Mouse (Mus musculus) lung, embryonic 15.5 days (tissue): Measurements from ENCODE around the gene Tor1a. TPM values are rescaled to one million over a fixed set of nuclear protein-coding genes. Genes with fewer than 3 reads are reported as not detected.
"Not testable (repeated sequence)": the region's sequence is repeated elsewhere in the genome, so short reads cannot be mapped to it uniquely, and the experiment has no call there.

Experiments
- ATAC-seq: fragments of 200-750 bp; cut with Nextera tagmentation; 2 replicates; pipeline ENCODE4 v1.8.0; 2017; ENCODE audit warnings: moderate number of reproducible peaks, borderline replicate concordance; ENCODE audit not compliant: low FRiP score, low TSS enrichment; ENCODE audit errors: extremely low read depth
- H3K27ac ChIP-seq: fragments of 300-500 bp; sonication (generic); 2 replicates; pipeline ENCODE4 v1.5.1; 2015; ENCODE audit warnings: moderate library complexity, mild to moderate bottlenecking, inconsistent platforms
- H3K27me3 ChIP-seq: fragments of 300-500 bp; sonication (generic); 2 replicates; pipeline ENCODE4 v1.6.1; 2015; ENCODE audit warnings: inconsistent platforms
- H3K36me3 ChIP-seq: fragments of 300-500 bp; sonication (generic); 2 replicates; pipeline ENCODE4 v1.6.1; 2015; ENCODE audit warnings: inconsistent platforms
- H3K4me1 ChIP-seq: fragments of 300-500 bp; sonication (generic); 2 replicates; pipeline ENCODE4 v1.6.1; 2015; ENCODE audit warnings: inconsistent platforms
- H3K4me2 ChIP-seq: fragments of 300-500 bp; sonication (generic); 2 replicates; pipeline ENCODE4 v1.6.1; 2015; ENCODE audit warnings: inconsistent platforms, mild to moderate bottlenecking, moderate library complexity
- H3K4me3 ChIP-seq: fragments of 300-500 bp; sonication (generic); 2 replicates; pipeline ENCODE4 v1.5.1; 2015; ENCODE audit warnings: mild to moderate bottlenecking, inconsistent platforms
- H3K9ac ChIP-seq: fragments of 300-500 bp; sonication (generic); 2 replicates; pipeline ENCODE4 v1.6.1; 2015; ENCODE audit warnings: inconsistent platforms
- H3K9me3 ChIP-seq: fragments of 300-500 bp; sonication (generic); 2 replicates; pipeline ENCODE4 v1.6.1; 2016; ENCODE audit warnings: inconsistent platforms
- WGBS: fragments of 180-500 bp; shearing (Covaris S2); methylation state at CpG from one replicate; pipeline ENCODE4 v1.1.7; 2015; 5-methylcytosine and 5-hydroxymethylcytosine counted together
- polyA plus RNA-seq: library from polyadenylated mRNA; unstranded; fragments of >200 nt; fragmentation: Nextera tagmentation; extraction: Ambion mirVana; gene quantifications from 2 replicates; pipeline ENCODE4 v1.2.1, GENCODE M21; 2015

Gene Tor1a
- polyA plus RNA-seq, 1 experiment from 2014 or later: 79.3 TPM

DNA sequence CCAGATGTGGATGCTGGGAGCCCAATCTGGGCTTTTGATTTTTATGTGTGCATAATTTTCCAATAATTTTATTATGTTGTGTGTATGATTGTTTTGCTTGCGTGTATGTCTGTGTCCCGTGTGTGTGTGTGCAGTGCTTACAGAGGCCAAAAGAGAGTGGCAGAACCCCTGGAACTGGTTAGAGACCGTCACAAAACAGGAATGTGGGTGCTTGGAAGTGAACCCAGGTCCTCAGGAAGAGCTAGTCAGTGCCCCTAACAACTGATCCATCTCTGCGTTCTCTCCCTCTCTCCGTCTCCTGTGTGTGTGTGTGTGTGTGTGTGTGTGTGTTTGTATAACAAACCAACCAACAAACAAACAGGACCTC, 15.3 kb downstream of the Tor1a start:
- H3K4me2 ChIP-seq: peak overlapping the region; percentile 83
- H3K27me3 ChIP-seq: no peaks in the 10 kb centered on the region
- H3K27ac ChIP-seq: peak overlapping the region; percentile 32; the same call in 1 of the 2 replicates
- H3K36me3 ChIP-seq: peaks cover 22% of the 10 kb centered on the region
- WGBS: 27% methylated on average over 5 of the region's 5 CpGs
- no peak; the same call in none of the 2 replicates for ATAC-seq
- H3K9me3 ChIP-seq: no peaks in the 10 kb centered on the region
- peak overlapping the region; percentile 92 for H3K9ac ChIP-seq
- peaks cover 22% of the 10 kb centered on the region for H3K4me1 ChIP-seq
- peak overlapping the region; percentile 77 for H3K4me3 ChIP-seq

DNA sequence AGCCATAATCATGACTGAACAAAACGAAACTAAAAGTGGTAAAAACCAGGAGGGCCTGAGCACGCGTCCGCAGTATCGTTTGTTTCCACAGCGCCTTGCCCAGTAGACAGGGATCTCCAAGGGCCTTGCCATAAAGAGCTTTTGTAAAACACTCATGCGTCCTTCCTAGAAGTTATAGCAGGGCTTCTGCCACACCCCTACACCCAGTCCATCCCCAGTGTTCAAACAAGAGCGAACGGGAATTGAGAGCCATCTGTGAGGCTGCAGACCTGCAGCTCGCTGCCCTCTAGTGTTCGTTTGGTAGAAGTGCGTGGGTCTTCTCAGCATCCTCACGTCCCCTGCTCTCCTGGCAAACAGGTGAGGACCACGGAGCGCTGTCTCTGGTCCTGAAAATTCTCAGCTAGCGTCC, 25.1 kb downstream of the Tor1a start:
- Histone ChIP-seq H3K36me3 (no peaks in the 10 kb centered on the region), H3K4me1 (no peaks in the 10 kb centered on the region), H3K27me3 (no peaks in the 10 kb centered on the region), H3K9me3 (no peaks in the 10 kb centered on the region), H3K4me2 (peak overlapping the region; percentile 55), H3K27ac (no peak overlapping the region), H3K4me3 (peak overlapping the region; percentile 41), H3K9ac (0 out of 2 replicates have a peak overlapping the region, but pooled peaks have one; percentile 39)
- peak; percentile 67; the same call in 1 of the 2 replicates for ATAC-seq
- WGBS: 16% methylated on average over 16 of the region's 16 CpGs

DNA sequence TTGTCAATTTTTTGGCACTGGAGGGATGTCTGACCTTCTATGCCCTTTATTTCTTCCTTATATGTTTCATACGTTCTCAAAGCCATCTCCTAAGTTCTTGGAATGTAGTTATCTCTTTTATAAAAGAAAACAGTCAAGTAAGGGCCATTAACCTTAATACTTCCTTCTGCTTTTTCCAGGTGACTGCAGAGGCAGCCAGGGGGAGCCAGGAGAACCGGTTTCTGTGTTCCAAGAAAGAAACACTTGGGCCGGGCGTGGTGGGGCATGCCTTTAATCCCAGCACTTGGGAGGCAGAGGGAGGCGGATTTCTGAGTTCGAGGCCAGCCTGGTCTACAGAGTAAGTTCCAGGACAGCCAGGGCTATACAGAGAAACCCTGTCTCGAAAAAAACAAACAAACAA, 25.6 kb downstream of the Tor1a start:
- ATAC-seq, H3K36me3 ChIP-seq, H3K27me3 ChIP-seq, H3K9ac ChIP-seq, H3K27ac ChIP-seq, H3K4me1 ChIP-seq, H3K9me3 ChIP-seq: not testable (repeated sequence)
- H3K4me3 ChIP-seq: peak overlapping the region; percentile 41; the same call in 1 of the 2 replicates
- 38% methylated on average over 7 of the region's 7 CpGs for WGBS
- H3K4me2 ChIP-seq: peak overlapping the region; percentile 55

DNA sequence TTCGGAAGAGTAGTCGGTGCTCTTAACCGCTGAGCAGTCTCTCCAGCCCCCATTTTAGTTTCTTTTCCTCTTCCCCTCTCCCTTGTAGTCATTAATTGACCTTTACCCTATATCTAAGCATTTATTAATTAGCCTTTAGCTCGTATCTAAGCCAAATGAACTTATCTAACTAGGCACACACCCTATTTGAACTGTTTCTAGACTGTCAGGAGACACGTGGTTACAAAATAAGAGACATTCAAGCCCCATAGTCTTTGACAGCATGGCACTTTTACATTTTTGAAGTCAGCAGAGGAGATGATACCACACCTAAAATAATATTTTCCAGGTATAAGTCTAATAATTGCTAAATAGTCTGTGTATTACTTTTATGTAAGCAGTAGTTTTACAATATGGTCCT, 26.1 kb downstream of the Tor1a start:
- H3K4me3 ChIP-seq: no peak overlapping the region

DNA sequence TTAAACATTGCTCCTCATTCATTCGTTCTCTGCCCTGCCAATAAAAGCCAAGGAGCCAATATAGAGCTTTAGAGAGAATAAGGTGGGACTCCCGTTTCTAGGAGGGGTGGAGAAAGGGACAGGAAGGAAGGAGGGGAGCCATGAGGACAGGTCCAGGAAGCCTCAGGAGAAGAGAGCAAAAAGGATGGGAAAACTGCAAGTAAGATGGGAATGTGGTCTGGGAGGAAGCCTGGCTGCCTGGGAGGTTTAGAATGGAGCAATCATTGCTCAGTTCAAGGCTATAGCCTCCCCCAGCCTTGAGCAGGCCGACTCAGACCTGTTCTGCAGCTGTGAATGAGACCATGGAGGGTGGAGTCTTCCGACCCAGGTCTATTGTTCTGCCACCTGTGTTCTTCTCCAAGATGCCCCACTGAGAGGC, 29.1 kb downstream of the Tor1a start:
- H3K9me3 ChIP-seq: no peaks in the 10 kb centered on the region
- ATAC-seq: no peak
- H3K27ac ChIP-seq: no peak overlapping the region
- no peaks in the 10 kb centered on the region for H3K36me3 ChIP-seq
- 36% methylated on average over 4 of the region's 4 CpGs for WGBS
- H3K4me3 ChIP-seq: no peak overlapping the region
- H3K27me3 ChIP-seq: no peaks in the 10 kb centered on the region
- no peak overlapping the region for H3K9ac ChIP-seq
- no peak overlapping the region for H3K4me2 ChIP-seq
- no peaks in the 10 kb centered on the region for H3K4me1 ChIP-seq

More for the DNA sequence above, 26.1 kb downstream of the Tor1a start:
- no peaks in the 10 kb centered on the region for H3K36me3 ChIP-seq
- no peaks in the 10 kb centered on the region for H3K27me3 ChIP-seq
- WGBS: 83% methylated on average over 5 of the region's 5 CpGs
- no peak overlapping the region for H3K4me2 ChIP-seq
- no peak overlapping the region for H3K9ac ChIP-seq
- no peaks in the 10 kb centered on the region for H3K9me3 ChIP-seq
- H3K4me1 ChIP-seq: no peaks in the 10 kb centered on the region
- ATAC-seq: no peak
- no peak overlapping the region for H3K27ac ChIP-seq

DNA sequence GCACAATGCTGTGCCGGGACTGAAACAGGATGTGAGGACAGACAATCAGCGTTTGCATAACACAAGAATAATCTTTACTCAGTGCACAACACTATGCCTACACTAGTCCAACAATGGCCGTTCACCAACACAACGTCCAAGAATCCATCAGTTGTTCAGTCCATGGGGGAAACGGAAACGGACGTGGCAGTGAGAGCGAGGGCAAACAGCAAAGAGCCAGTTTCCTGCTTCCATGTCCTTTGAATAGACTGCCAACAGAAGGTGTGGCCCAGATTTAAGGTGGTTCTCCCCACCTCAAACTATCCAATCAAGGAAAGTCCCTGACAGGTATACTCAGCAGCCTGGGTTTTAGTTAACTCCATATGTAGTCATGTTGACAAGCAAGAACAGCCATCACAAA, 30.0 kb downstream of the Tor1a start:
- Histone ChIP-seq H3K4me2 (no peak overlapping the region), H3K9ac (no peak overlapping the region), H3K4me3 (no peak overlapping the region), H3K27ac (no peak overlapping the region), H3K27me3 (no peaks in the 10 kb centered on the region), H3K36me3 (no peaks in the 10 kb centered on the region), H3K9me3 (no peaks in the 10 kb centered on the region), H3K4me1 (no peaks in the 10 kb centered on the region)
- no peak for ATAC-seq
- 50% methylated on average over 8 of the region's 8 CpGs for WGBS

DNA sequence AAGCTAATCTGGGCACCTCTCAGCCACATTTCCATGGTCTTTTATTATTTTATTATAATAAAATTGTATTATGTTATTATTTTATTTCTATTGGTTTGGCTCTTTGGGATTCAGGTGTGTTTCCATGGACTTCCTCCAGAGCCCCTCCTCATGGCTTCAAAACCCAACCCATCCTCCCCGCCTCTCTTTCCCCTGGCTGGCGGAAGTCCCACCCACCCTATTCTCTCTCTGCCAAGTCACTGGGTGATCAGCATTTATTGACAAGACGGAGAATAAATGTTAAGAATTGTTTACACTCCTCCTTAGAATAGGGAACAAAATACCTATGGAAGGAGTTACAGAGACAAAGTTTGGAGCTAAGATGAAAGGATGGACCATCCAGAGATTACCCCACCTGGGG, 30.9 kb downstream of the Tor1a start:
- Histone ChIP-seq H3K27me3 (no peaks in the 10 kb centered on the region), H3K9ac (no peak overlapping the region), H3K4me2 (no peak overlapping the region), H3K9me3 (no peaks in the 10 kb centered on the region), H3K4me3 (no peak overlapping the region), H3K27ac (no peak overlapping the region), H3K4me1 (no peaks in the 10 kb centered on the region), H3K36me3 (no peaks in the 10 kb centered on the region)
- ATAC-seq: no peak
- 77% methylated on average over 3 of the region's 3 CpGs for WGBS

DNA sequence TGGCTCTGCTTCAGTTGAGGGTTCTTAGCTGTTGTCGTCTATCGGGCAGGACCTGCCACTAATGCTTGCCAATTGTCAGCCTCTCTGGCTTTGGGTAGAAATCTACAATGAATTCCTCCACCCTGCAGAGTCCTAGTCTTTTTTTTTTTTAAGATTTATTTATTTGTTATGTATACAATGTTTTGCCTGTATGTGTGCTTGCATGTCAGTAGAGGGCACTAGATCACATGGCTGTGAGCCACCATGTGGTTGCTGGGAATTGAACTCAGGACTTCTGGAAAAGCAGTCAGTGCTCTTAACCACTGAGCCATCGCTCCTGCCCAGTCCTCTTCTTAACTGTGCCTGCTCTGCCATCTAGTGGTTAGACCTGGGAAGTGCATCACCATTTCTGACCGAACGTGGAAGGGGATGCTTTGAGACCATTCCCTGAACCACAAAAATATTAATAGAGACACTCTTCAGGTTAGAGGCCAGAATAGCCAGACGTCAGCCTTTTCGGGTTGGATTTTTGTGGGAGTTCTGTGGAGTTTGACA, 33.7 kb downstream of the Tor1a start:
- Histone ChIP-seq H3K9me3 (no peaks in the 10 kb centered on the region), H3K27me3 (no peaks in the 10 kb centered on the region), H3K27ac (no peak overlapping the region), H3K4me3 (no peak overlapping the region), H3K9ac (no peak overlapping the region), H3K4me2 (no peak overlapping the region), H3K36me3 (no peaks in the 10 kb centered on the region), H3K4me1 (peaks cover 10% of the 10 kb centered on the region)
- 15% methylated on average over 7 of the region's 7 CpGs for WGBS
- no peak for ATAC-seq

DNA sequence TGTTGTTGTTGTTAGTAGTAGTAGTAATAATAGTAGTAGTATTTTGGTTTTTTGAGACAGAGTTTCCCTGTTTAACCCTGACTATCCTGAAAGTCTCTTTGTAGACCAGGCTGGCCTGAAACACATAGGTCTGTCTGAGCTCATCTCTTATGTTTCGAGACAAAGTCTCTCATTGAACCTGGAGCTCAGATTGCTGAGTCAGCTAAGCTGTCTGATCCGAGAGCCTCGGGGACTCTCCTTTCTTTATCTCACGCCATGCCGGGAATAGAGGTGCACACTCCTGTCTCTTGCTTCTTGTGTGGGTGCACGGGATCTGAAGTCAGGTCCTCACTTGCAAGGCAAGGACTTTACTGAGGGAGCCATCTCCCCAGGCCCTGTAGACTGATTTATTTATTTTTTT, 34.7 kb downstream of the Tor1a start:
- 56% methylated on average over 6 of the region's 6 CpGs for WGBS
- Histone ChIP-seq H3K4me1 (peaks cover 18% of the 10 kb centered on the region), H3K9me3 (no peaks in the 10 kb centered on the region), H3K27me3 (no peaks in the 10 kb centered on the region), H3K27ac (no peak overlapping the region), H3K36me3 (no peaks in the 10 kb centered on the region), H3K9ac (no peak overlapping the region), H3K4me2 (no peak overlapping the region), H3K4me3 (no peak overlapping the region)
- no peak for ATAC-seq

DNA sequence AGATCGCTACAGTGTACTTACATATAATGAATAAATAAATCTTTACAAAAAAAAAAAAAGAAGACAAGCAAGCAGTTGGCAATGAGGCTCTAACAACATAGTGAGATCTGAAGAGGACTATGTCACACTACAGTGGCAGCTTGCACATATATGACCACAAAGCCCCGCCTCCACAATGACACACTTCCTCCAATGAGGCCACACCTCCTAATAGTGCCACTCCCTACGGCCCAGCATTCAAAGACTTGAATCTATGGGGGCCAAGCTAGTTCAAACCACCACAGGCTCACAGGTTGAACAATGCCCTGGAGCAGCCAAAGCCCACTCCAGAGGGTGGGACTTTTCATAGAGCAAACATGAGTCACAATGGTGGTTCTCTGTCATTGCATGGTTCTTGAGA, 35.8 kb downstream of the Tor1a start:
- Histone ChIP-seq H3K27ac (no peak overlapping the region; the same call in 1 of the 2 replicates), H3K4me3 (no peak overlapping the region), H3K9ac (no peak overlapping the region), H3K36me3 (no peaks in the 10 kb centered on the region), H3K9me3 (no peaks in the 10 kb centered on the region), H3K4me2 (no peak overlapping the region), H3K27me3 (no peaks in the 10 kb centered on the region), H3K4me1 (peaks cover 29% of the 10 kb centered on the region)
- 81% methylated on average over 3 of the region's 3 CpGs for WGBS
- ATAC-seq: no peak

DNA sequence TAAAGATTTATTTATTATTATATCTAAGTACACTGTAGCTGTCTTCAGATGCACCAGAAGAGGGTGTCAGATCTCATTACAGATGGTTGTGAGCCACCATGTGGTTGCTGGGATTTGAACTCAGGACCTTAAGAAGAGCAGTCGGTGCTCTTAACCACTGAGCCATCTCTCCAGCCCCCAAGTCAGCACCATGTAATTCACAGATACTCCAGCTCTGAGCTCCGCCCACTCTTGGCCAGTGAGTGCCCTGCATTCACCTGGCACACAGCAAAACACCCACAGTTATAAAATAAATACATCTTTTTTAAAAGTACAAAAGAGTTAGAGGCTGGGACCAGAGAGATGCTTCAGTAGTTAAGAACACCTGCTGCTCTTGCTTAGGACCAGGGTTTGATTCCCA, 36.9 kb downstream of the Tor1a start:
- not testable (repeated sequence) for H3K36me3 ChIP-seq, H3K27ac ChIP-seq, H3K9ac ChIP-seq, ATAC-seq, H3K4me3 ChIP-seq, H3K4me2 ChIP-seq, H3K9me3 ChIP-seq, H3K27me3 ChIP-seq
- 74% methylated on average over 2 of the region's 2 CpGs for WGBS
- H3K4me1 ChIP-seq: peaks cover 39% of the 10 kb centered on the region

DNA sequence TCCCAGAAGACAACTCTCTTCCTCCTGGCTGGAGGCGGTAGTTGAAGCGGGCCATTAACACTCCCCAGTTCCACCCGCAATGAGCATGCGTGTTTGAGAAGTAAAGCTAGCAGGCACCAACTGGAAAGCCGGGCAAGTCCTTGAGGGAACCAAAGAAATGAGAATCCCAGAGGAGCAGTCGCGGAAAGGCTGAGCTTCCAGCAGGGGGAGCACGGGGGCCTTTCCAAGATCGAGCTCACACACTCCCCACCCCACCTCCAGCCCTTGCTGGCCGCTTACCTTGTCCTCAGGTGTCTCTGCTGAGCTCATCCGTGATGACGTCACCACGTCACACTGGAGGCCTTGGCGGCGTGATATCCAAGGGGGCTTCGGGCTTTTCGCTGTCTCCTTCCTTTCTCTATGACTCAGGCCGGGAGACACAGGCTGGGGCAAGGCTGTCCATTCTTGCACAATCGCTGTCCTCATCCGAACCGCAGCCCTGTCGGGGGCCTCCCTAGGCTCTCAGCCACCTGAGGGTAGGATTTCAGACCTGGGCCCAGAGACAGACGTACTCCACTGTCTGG, 38.2 kb downstream of the Tor1a start, which contains the start of gene Ptges:
Gene Ptges, minus strand, starts transcription at position 381 of the 563 bp plus-strand sequence.
- peaks cover 42% of the 10 kb centered on the region for H3K4me1 ChIP-seq
- no peaks in the 10 kb centered on the region for H3K9me3 ChIP-seq
- H3K9ac ChIP-seq: peak within 1 kb of the TSS; percentile 23; the same call in 1 of the 2 replicates
- 2% methylated on average over 23 of the region's 23 CpGs for WGBS
- H3K27me3 ChIP-seq: no peaks in the 10 kb centered on the region
- peak within 1 kb of the TSS; percentile 68 for H3K4me2 ChIP-seq
- peak within 1 kb of the TSS; percentile 32 for H3K4me3 ChIP-seq
- 0 out of 2 replicates have a peak, but pooled peaks have one; percentile 9 for ATAC-seq
- peak within 1 kb of the TSS; percentile 94; the same call in 1 of the 2 replicates for H3K27ac ChIP-seq
- no peaks in the 10 kb centered on the region for H3K36me3 ChIP-seq
